Mouse (Mus musculus): ENCODE measurements at regions not wholly inside any gene's neighbourhood (a gene's known extent, or its start where the extent isn't known, plus 50 kb on each side); places are given as distances from the start of the nearest gene placed in this dataset.
A peak's percentile ranks its signal among the peaks of the same experiment; 100 is the strongest.
"Not testable (repeated sequence)": the region's sequence is repeated elsewhere in the genome, so short reads cannot be mapped to it uniquely, and the experiment has no call there.

GRCm38 (mm10) chr6:82296673-82297328, 105.3 kb upstream of the Tacr1 start:
- WGBS: 49% methylated on average over 4 of the region's 4 CpGs
- no peak overlapping the region for H3K4me2 ChIP-seq
- ATAC-seq (ENCODE audit: low read depth): peak; percentile 87
- no peaks in the 10 kb centered on the region for H3K36me3 ChIP-seq
- no peak overlapping the region for H3K9ac ChIP-seq
- H3K4me1 ChIP-seq (replicated peaks): no peaks in the 10 kb centered on the region; the same call in 1 of the 2 replicates
- no peaks in the 10 kb centered on the region for H3K9me3 ChIP-seq
- H3K27me3 ChIP-seq: no peaks in the 10 kb centered on the region
- no peak overlapping the region for H3K4me3 ChIP-seq
- no peak overlapping the region for H3K27ac ChIP-seq (replicated peaks)

GRCm38 (mm10) chr6:82302241-82302640, 99.9 kb upstream of the Tacr1 start:
- 68% methylated on average over 5 of the region's 5 CpGs for WGBS
- not testable (repeated sequence) for H3K9me3 ChIP-seq; H3K4me2 ChIP-seq; H3K27me3 ChIP-seq; H3K4me3 ChIP-seq; H3K27ac ChIP-seq (replicated peaks); ATAC-seq (ENCODE audit: low read depth); H3K36me3 ChIP-seq; H3K4me1 ChIP-seq (replicated peaks); H3K9ac ChIP-seq

- Histone ChIP-seq H3K4me3 (no peak overlapping the region), H3K27me3 (no peaks in the 10 kb centered on the region), H3K4me1 (replicated peaks) (peaks cover 9% of the 10 kb centered on the region; the same call in 1 of the 2 replicates), H3K4me2 (no peak overlapping the region), H3K36me3 (no peaks in the 10 kb centered on the region), H3K9me3 (no peaks in the 10 kb centered on the region), H3K9ac (no peak overlapping the region), H3K27ac (replicated peaks) (no peak overlapping the region)
- no peak; the same call in 1 of the 2 replicates for ATAC-seq (ENCODE audit: low read depth)
These were observed 88.4 kb upstream of the Tacr1 start for GRCm38 (mm10) chr6:82313691-82314090.
